15 mouse cellular contexts compared by ENCODE assay signal in the genomic region with DNA sequence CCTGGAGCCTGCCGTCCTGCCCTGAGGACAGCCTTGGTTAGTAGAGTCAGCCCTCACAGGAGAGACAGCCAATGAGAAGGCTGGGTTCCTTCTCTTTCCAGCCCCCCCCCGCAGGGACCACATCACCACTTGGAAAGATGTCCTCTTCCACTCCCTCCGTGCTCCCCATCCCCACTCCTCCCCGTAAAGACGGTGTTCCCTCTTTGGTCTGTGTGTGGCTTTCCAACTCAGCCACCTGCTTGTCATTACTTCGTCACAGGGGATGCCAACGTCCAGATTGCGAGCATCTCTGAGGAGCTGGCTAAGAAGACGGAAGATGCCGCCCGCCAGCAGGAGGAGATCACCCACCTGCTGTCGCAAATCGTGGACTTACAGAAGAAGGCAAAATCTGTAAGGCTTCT. TPM values are rescaled to one million over a fixed set of nuclear protein-coding genes. Genes with fewer than 3 reads are reported as not detected.
A peak's percentile ranks its signal among the peaks of the same experiment; 100 is the strongest.
DNase-seq lines count a peak whose midpoint lies in the region; ATAC-seq lines count a peak whose summit lies in the region.
"Had no signal": no experiment of that assay in that cellular context is flagged by ENCODE, and none has a peak within 500 bp of the region (broad histone marks: within the 10 kb centered on the region; RNA-seq: fewer than 3 reads in every experiment).

No protein-coding gene starts in this region.

- no peak overlapping the region for H3K4me3 ChIP-seq in hindbrain, embryonic 13.5 days
- H3K4me3 ChIP-seq in hindbrain, embryonic 12.5 days = no peak overlapping the region
- H3K4me3 ChIP-seq: lung, embryonic 15.5 days; neural tube, embryonic 12.5 days; stomach, embryonic 15.5 days had no signal

- H3K4me1 ChIP-seq in hindbrain, embryonic 13.5 days (replicated peaks) = peaks cover 12% of the 10 kb centered on the region
- no peaks in the 10 kb centered on the region for H3K4me1 ChIP-seq in hindbrain, embryonic 12.5 days
- H3K4me1 ChIP-seq: lung, embryonic 15.5 days; neural tube, embryonic 12.5 days; stomach, embryonic 15.5 days had no signal

- no peaks in the 10 kb centered on the region for H3K9me3 ChIP-seq in hindbrain, embryonic 13.5 days
- no peaks in the 10 kb centered on the region for H3K9me3 ChIP-seq in hindbrain, embryonic 12.5 days (replicated peaks)
- H3K9me3 ChIP-seq: lung, embryonic 15.5 days; neural tube, embryonic 12.5 days; stomach, embryonic 15.5 days had no signal

- H3K27me3 ChIP-seq in hindbrain, embryonic 13.5 days = no peaks in the 10 kb centered on the region
- H3K27me3 ChIP-seq in hindbrain, embryonic 12.5 days = no peaks in the 10 kb centered on the region
- H3K27me3 ChIP-seq: lung, embryonic 15.5 days; neural tube, embryonic 12.5 days; stomach, embryonic 15.5 days had no signal

- H3K36me3 ChIP-seq in hindbrain, embryonic 13.5 days = peaks cover 96% of the 10 kb centered on the region
- H3K36me3 ChIP-seq in hindbrain, embryonic 12.5 days = peaks cover 78% of the 10 kb centered on the region

- WGBS in hindbrain, embryonic 13.5 days = 91% methylated on average over 13 of the region's 13 CpGs
- 89% methylated on average over 13 of the region's 13 CpGs for WGBS in hindbrain, embryonic 12.5 days

- H3K9ac ChIP-seq in hindbrain, embryonic 13.5 days = 0 out of 2 replicates have a peak overlapping the region, but pooled peaks have one; percentile 8
- no peak overlapping the region for H3K9ac ChIP-seq in hindbrain, embryonic 12.5 days
- H3K9ac ChIP-seq: lung, embryonic 15.5 days; neural tube, embryonic 12.5 days; stomach, embryonic 15.5 days had no signal

- no peak overlapping the region for H3K4me2 ChIP-seq in hindbrain, embryonic 13.5 days
- no peak overlapping the region for H3K4me2 ChIP-seq in hindbrain, embryonic 12.5 days (replicated peaks)
- H3K4me2 ChIP-seq: lung, embryonic 15.5 days; midbrain, embryonic 11.5 days; neural tube, embryonic 12.5 days; stomach, embryonic 15.5 days had no signal

- H3K27ac ChIP-seq in hindbrain, embryonic 13.5 days = no peak overlapping the region
- no peak overlapping the region for H3K27ac ChIP-seq in hindbrain, embryonic 12.5 days
- H3K27ac ChIP-seq: lung, embryonic 15.5 days; neural tube, embryonic 12.5 days; stomach, embryonic 15.5 days had no signal

- DNase-seq in cerebellum, adult 9-10 months = peak; percentile 72
- peak; percentile 67 to 69 for DNase-seq in layer of hippocampus, adult 8-10 months (ENCODE audit: low spot score in 2 of 2)
- peak; percentile 67 to 82 for DNase-seq in right cerebral cortex, postnatal 10 days (ENCODE audit: low spot score in 2 of 2)
- DNase-seq in urinary bladder, postnatal 25 days (ENCODE audit: low spot score) = no peak
- no peak for DNase-seq in ovary, postnatal 14 days (ENCODE audit: low spot score)
- DNase-seq: kidney, postnatal 14 days; retina, postnatal 1 day had no signal

- ATAC-seq in hindbrain, embryonic 13.5 days (ENCODE audit: low FRiP score) = no peak
- ATAC-seq in hindbrain, embryonic 12.5 days (ENCODE audit: low FRiP score) = no peak
- ATAC-seq in megakaryocyte, adult 5-6 weeks (ENCODE audit: poor library complexity, severe bottlenecking) = no peak

RNA-seq across cellular contexts. Expression of a gene that starts 49.1 kb away (rescaled TPM):
- polyA plus RNA-seq in hindbrain, embryonic 13.5 days (2015; fragmentation: Nextera tagmentation; extraction: Ambion mirVana) = 7.7 and 15.1 TPM in 2 replicates
- polyA plus RNA-seq in hindbrain, embryonic 12.5 days (2016; fragmentation: Nextera tagmentation; extraction: Ambion mirVana) = 0.88 and 1.2 TPM in 2 replicates
- total RNA-seq in layer of hippocampus, adult 8-10 months (2022) = 100 to 1,000 TPM; 514 to 576 (median 548) TPM
- not detected in 2 replicates for total RNA-seq in megakaryocyte, adult 5-6 weeks (2015)
- total RNA-seq in megakaryocyte, adult 5-6 weeks (2017) = not detected in 2 replicates
- total RNA-seq: common myeloid progenitor, adult 5-6 weeks had no signal

Comparison
In these comparisons a context has a peak if more than half of its experiments do, and no peak if none do; other contexts are left out.
1. DNase-seq: peak in cerebellum, adult 9-10 months (single experiment), layer of hippocampus, adult 8-10 months (2 of 2) and right cerebral cortex, postnatal 10 days (2 of 2); none in urinary bladder, postnatal 25 days (single experiment) and ovary, postnatal 14 days (single experiment).
2. RNA of a gene that starts 49.1 kb away (total RNA-seq): 514 to 576 TPM in layer of hippocampus, adult 8-10 months; not detected in megakaryocyte, adult 5-6 weeks; every median in the first group is over 100 times any median in the second.